In the genomic region with DNA sequence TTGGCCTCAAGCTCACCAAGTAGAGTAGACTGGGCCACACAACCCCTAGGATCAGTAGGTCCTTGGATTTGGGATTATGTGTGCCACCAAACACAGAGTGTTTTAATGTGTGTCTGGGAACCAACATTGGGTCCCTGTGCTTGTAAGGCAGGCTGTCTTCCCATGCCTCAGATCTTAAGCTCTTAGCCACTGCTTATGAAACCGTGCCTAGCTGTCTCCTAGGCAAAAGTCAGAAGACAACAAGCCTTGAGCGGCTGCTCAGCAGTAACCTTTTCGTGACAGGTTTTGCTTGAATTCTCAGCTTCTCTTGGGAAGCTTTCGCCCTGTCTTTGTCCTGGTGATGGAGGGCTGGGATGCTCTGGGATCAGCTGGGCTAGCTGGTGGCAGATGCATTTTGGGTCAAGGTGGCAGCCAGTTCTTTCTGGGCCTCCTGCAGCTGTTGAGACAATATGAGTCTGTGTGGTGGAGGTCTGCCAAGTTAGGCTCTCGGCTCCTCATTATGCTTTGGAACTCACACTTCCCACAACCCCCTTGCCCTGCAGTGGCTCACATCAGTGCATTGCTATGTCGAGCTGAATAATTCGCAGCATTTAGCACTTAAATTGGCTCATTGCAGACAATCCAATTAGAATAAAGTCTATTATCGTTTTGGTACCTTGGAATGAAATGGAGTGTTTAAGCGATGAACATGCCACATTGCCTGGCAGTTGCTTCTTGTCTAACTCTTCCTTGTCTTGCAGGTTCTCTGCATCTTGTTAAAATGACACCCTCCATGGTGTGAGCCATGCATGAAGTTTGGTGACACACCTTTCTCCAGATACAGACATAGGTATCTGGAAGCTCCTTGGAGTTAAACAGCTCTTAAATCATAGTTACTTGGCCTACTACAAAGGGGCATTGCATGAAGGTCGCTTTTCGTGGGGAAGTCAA, we compare ENCODE assay signal across 9 mouse cellular contexts.
DNase-seq lines count a peak whose midpoint lies in the region; ATAC-seq and TF ChIP-seq lines count a peak whose summit lies in the region.
"Had no signal": no experiment of that assay in that cellular context is flagged by ENCODE, and none has a peak within 500 bp of the region (broad histone marks: within the 10 kb centered on the region; RNA-seq: fewer than 3 reads in every experiment).

No protein-coding gene starts in this region.

- H3K9ac ChIP-seq in heart, postnatal 0 days (replicated peaks; ENCODE audit: low read depth, low read length), result no peak overlapping the region
- no peak overlapping the region for H3K9ac ChIP-seq in forebrain, embryonic 13.5 days
- H3K9ac ChIP-seq in neural tube, embryonic 15.5 days (replicated peaks), result no peak overlapping the region
- H3K9ac ChIP-seq in lung, postnatal 0 days (replicated peaks; ENCODE audit: low read depth), result no peak overlapping the region
- H3K9ac ChIP-seq: limb, embryonic 12.5 days had no signal

- intact Hi-C loops in heart, postnatal 10 days (cut with DNase I), result no loop called here

- no peak for DNase-seq in heart, postnatal 0 days (ENCODE audit: low spot score)
- no peak for DNase-seq in heart, adult 11 months
- peak; percentile 41 for DNase-seq in layer of hippocampus, adult 9-11 months
- DNase-seq in thymus, postnatal 25 days, result no peak
- DNase-seq in heart, postnatal 10 days, result no peak
- no peak for DNase-seq in lung, postnatal 0 days (ENCODE audit: low spot score)

- no peak overlapping the region for H3K4me2 ChIP-seq in heart, postnatal 0 days (ENCODE audit: low read depth, low read length)
- no peak overlapping the region for H3K4me2 ChIP-seq in forebrain, embryonic 13.5 days
- H3K4me2 ChIP-seq in neural tube, embryonic 15.5 days, result peak overlapping the region; percentile 9; the same call in 1 of the 2 replicates
- no peak overlapping the region for H3K4me2 ChIP-seq in lung, postnatal 0 days (replicated peaks; ENCODE audit: low read depth, low read length)
- H3K4me2 ChIP-seq: limb, embryonic 12.5 days had no signal

- no peak for ATAC-seq in heart, postnatal 0 days (ENCODE audit: insufficient read depth, low read depth)
- ATAC-seq in forebrain, embryonic 13.5 days, result peak; percentile 93
- peak; percentile 78 for ATAC-seq in neural tube, embryonic 15.5 days (ENCODE audit: low FRiP score)
- ATAC-seq in lung, postnatal 0 days, result no peak

- H3K27ac ChIP-seq in heart, postnatal 0 days (ENCODE audit: low read depth), result peak overlapping the region; percentile 28
- H3K27ac ChIP-seq in forebrain, embryonic 13.5 days, result peak overlapping the region; percentile 82
- peak overlapping the region; percentile 65 for H3K27ac ChIP-seq in neural tube, embryonic 15.5 days (replicated peaks)
- H3K27ac ChIP-seq in lung, postnatal 0 days (ENCODE audit: low read length), result no peak overlapping the region
- H3K27ac ChIP-seq: limb, embryonic 12.5 days had no signal

- H3K27me3 ChIP-seq in heart, postnatal 0 days (ENCODE audit: control insufficient read depth, insufficient read depth, low read length), result no peaks in the 10 kb centered on the region
- no peaks in the 10 kb centered on the region for H3K27me3 ChIP-seq in forebrain, embryonic 13.5 days
- no peaks in the 10 kb centered on the region for H3K27me3 ChIP-seq in neural tube, embryonic 15.5 days (replicated peaks)
- H3K27me3 ChIP-seq in lung, postnatal 0 days (replicated peaks; ENCODE audit: insufficient read depth, low read length), result no peaks in the 10 kb centered on the region
- H3K27me3 ChIP-seq: limb, embryonic 12.5 days had no signal

- no peaks in the 10 kb centered on the region for H3K36me3 ChIP-seq in heart, postnatal 0 days (replicated peaks; ENCODE audit: control insufficient read depth, insufficient read depth, low read length)
- no peaks in the 10 kb centered on the region for H3K36me3 ChIP-seq in forebrain, embryonic 13.5 days (ENCODE audit: poor library complexity, severe bottlenecking)
- no peaks in the 10 kb centered on the region for H3K36me3 ChIP-seq in neural tube, embryonic 15.5 days
- H3K36me3 ChIP-seq in lung, postnatal 0 days (ENCODE audit: insufficient read depth, low read length), result no peaks in the 10 kb centered on the region
- H3K36me3 ChIP-seq: limb, embryonic 12.5 days had no signal

- no peak overlapping the region for H3K4me3 ChIP-seq in heart, postnatal 0 days (ENCODE audit: low read depth, low read length)
- no peak overlapping the region for H3K4me3 ChIP-seq in forebrain, embryonic 13.5 days
- no peak overlapping the region for H3K4me3 ChIP-seq in neural tube, embryonic 15.5 days (replicated peaks)
- H3K4me3 ChIP-seq in lung, postnatal 0 days (ENCODE audit: low read depth, low read length), result no peak overlapping the region
- H3K4me3 ChIP-seq: limb, embryonic 12.5 days had no signal

- H3K4me1 ChIP-seq in heart, postnatal 0 days (ENCODE audit: control insufficient read depth, insufficient read depth), result peaks cover 45% of the 10 kb centered on the region
- peaks cover 26% of the 10 kb centered on the region for H3K4me1 ChIP-seq in forebrain, embryonic 13.5 days
- H3K4me1 ChIP-seq in neural tube, embryonic 15.5 days, result peaks cover 59% of the 10 kb centered on the region
- H3K4me1 ChIP-seq in lung, postnatal 0 days (ENCODE audit: insufficient read depth, low read depth, low read length), result no peaks in the 10 kb centered on the region; the same call in 1 of the 2 replicates

- no peak for TF ChIP-seq EP300 in heart, postnatal 0 days (IDR thresholded peaks at IDR 0.05; ENCODE audit: low read depth)
- no peak for TF ChIP-seq EP300 in lung, postnatal 0 days (IDR thresholded peaks at IDR 0.05)

- no peak for TF ChIP-seq CTCF in heart, postnatal 0 days (IDR thresholded peaks at IDR 0.05; ENCODE audit: low read depth)
- no peak for TF ChIP-seq CTCF in lung, postnatal 0 days (IDR thresholded peaks at IDR 0.05)

- WGBS in heart, postnatal 0 days, result 71% methylated on average over 11 of the region's 11 CpGs
- 36% methylated on average over 11 of the region's 11 CpGs for WGBS in forebrain, embryonic 13.5 days
- WGBS in neural tube, embryonic 15.5 days, result 49% methylated on average over 11 of the region's 11 CpGs
- 77% methylated on average over 11 of the region's 11 CpGs for WGBS in lung, postnatal 0 days

- no peaks in the 10 kb centered on the region for H3K9me3 ChIP-seq in heart, postnatal 0 days (replicated peaks; ENCODE audit: control insufficient read depth, low read length)
- no peaks in the 10 kb centered on the region for H3K9me3 ChIP-seq in forebrain, embryonic 13.5 days (replicated peaks)
- no peaks in the 10 kb centered on the region for H3K9me3 ChIP-seq in neural tube, embryonic 15.5 days (replicated peaks)
- H3K9me3 ChIP-seq in lung, postnatal 0 days (ENCODE audit: low read length), result no peaks in the 10 kb centered on the region
- H3K9me3 ChIP-seq: limb, embryonic 12.5 days had no signal

Comparison
In these comparisons a context has a peak if more than half of its experiments do, and no peak if none do; other contexts are left out.
1. ATAC-seq: peak in forebrain, embryonic 13.5 days (single experiment) and neural tube, embryonic 15.5 days (single experiment); none in heart, postnatal 0 days (single experiment) and lung, postnatal 0 days (single experiment).